In genomic region chr16:24296790-24297189, GRCm38 (mm10) we compare ENCODE assay signal across 21 mouse cellular contexts.
DNase-seq lines count a peak whose midpoint lies in the region; ATAC-seq and TF ChIP-seq lines count a peak whose summit lies in the region.
"Had no signal": no experiment of that assay in that cellular context is flagged by ENCODE, and none has a peak within 500 bp of the region (broad histone marks: within the 10 kb centered on the region; RNA-seq: fewer than 3 reads in every experiment).

No protein-coding gene starts in this region.

- peak; percentile 16 for DNase-seq in 3134 (ENCODE audit: extremely low read depth, insufficient read length, low spot score)
- DNase-seq in CD4-positive helper T cell, adult 2 months (ENCODE audit: low read depth, low spot score), result peak; percentile 13
- no peak for DNase-seq in kidney, postnatal 36 days
- DNase-seq in gastrocnemius, adult 8-10 months (ENCODE audit: low spot score in 2 of 2), result no peak
- DNase-seq: adrenal gland, adult 2 months; adrenal gland, postnatal 25 days; B cell, adult 2 months; cerebellum, adult 18-20 months; cerebellum, adult 9-11 months; gastrocnemius, postnatal 10 days; heart, adult 2 months had no signal

- H3K36me3 ChIP-seq in intestine, embryonic 15.5 days, result no peaks in the 10 kb centered on the region
- no peaks in the 10 kb centered on the region for H3K36me3 ChIP-seq in intestine, postnatal 0 days (ENCODE audit: control insufficient read depth, insufficient read depth)
- no peaks in the 10 kb centered on the region for H3K36me3 ChIP-seq in intestine, embryonic 16.5 days (ENCODE audit: control insufficient read depth, insufficient read depth, low read length)
- H3K36me3 ChIP-seq: embryonic facial prominence, embryonic 10.5 days; forebrain, embryonic 10.5 days; heart, embryonic 12.5 days; hindbrain, embryonic 10.5 days had no signal

- H3K27me3 ChIP-seq in intestine, embryonic 15.5 days (replicated peaks), result no peaks in the 10 kb centered on the region
- H3K27me3 ChIP-seq in intestine, postnatal 0 days (replicated peaks; ENCODE audit: control insufficient read depth, insufficient read depth, low read length), result no peaks in the 10 kb centered on the region
- H3K27me3 ChIP-seq in intestine, embryonic 16.5 days (replicated peaks; ENCODE audit: control insufficient read depth, insufficient read depth, low read length), result no peaks in the 10 kb centered on the region
- H3K27me3 ChIP-seq: heart, embryonic 12.5 days had no signal

- TF ChIP-seq CTCF in intestine, postnatal 0 days (IDR thresholded peaks at IDR 0.05; ENCODE audit: low read depth), result no peak

- H3K4me2 ChIP-seq in intestine, embryonic 15.5 days (replicated peaks), result 0 out of 2 replicates have a peak overlapping the region, but pooled peaks have one; percentile 19
- H3K4me2 ChIP-seq in intestine, postnatal 0 days (replicated peaks; ENCODE audit: low read depth), result no peak overlapping the region
- H3K4me2 ChIP-seq in intestine, embryonic 16.5 days (ENCODE audit: low read depth, low read length), result 0 out of 2 replicates have a peak overlapping the region, but pooled peaks have one; percentile 27
- H3K4me2 ChIP-seq: heart, embryonic 12.5 days; hindbrain, embryonic 14.5 days had no signal

- no peak overlapping the region for H3K9ac ChIP-seq in intestine, embryonic 15.5 days
- no peak overlapping the region for H3K9ac ChIP-seq in intestine, postnatal 0 days (ENCODE audit: low read depth, low read length)
- H3K9ac ChIP-seq in intestine, embryonic 16.5 days (ENCODE audit: low read depth, low read length), result no peak overlapping the region
- H3K9ac ChIP-seq: heart, embryonic 12.5 days; hindbrain, embryonic 14.5 days had no signal

- H3K4me1 ChIP-seq in intestine, embryonic 15.5 days (replicated peaks), result no peaks in the 10 kb centered on the region
- H3K4me1 ChIP-seq in intestine, postnatal 0 days (replicated peaks; ENCODE audit: control insufficient read depth, insufficient read depth, low read length), result no peaks in the 10 kb centered on the region
- peaks cover 8% of the 10 kb centered on the region; the same call in 1 of the 2 replicates for H3K4me1 ChIP-seq in intestine, embryonic 16.5 days (ENCODE audit: control insufficient read depth, insufficient read depth, low read length)
- H3K4me1 ChIP-seq: embryonic facial prominence, embryonic 10.5 days; hindbrain, embryonic 10.5 days had no signal

- no peak overlapping the region for H3K4me3 ChIP-seq in intestine, embryonic 15.5 days (replicated peaks)
- H3K4me3 ChIP-seq in intestine, postnatal 0 days (ENCODE audit: low read depth, low read length), result no peak overlapping the region
- H3K4me3 ChIP-seq in intestine, embryonic 16.5 days (ENCODE audit: low read length), result no peak overlapping the region
- H3K4me3 ChIP-seq: embryonic facial prominence, embryonic 10.5 days; erythroblast, embryonic 14.5 days; forebrain, embryonic 10.5 days; heart, adult 2 months; heart, embryonic 12.5 days; hindbrain, embryonic 10.5 days had no signal

- H3K27ac ChIP-seq in intestine, embryonic 15.5 days, result 0 out of 2 replicates have a peak overlapping the region, but pooled peaks have one; percentile 2
- no peak overlapping the region for H3K27ac ChIP-seq in intestine, postnatal 0 days (ENCODE audit: low read depth, low read length)
- H3K27ac ChIP-seq in intestine, embryonic 16.5 days (ENCODE audit: low read length), result no peak overlapping the region; the same call in 1 of the 2 replicates
- H3K27ac ChIP-seq: embryonic facial prominence, embryonic 10.5 days; forebrain, embryonic 10.5 days; heart, adult 2 months; hindbrain, embryonic 10.5 days; hindbrain, embryonic 14.5 days had no signal

- WGBS in intestine, embryonic 15.5 days, result 36% methylated on average over 3 of the region's 3 CpGs
- WGBS in intestine, postnatal 0 days, result 19% methylated on average over 3 of the region's 3 CpGs
- 37% methylated on average over 3 of the region's 3 CpGs for whole genome bisulfite sequencing in intestine, embryonic 16.5 days

- H3K9me3 ChIP-seq in intestine, embryonic 15.5 days, result no peaks in the 10 kb centered on the region
- no peaks in the 10 kb centered on the region for H3K9me3 ChIP-seq in intestine, postnatal 0 days (ENCODE audit: control insufficient read depth)
- H3K9me3 ChIP-seq in intestine, embryonic 16.5 days (ENCODE audit: control insufficient read depth, low read length), result no peaks in the 10 kb centered on the region
- H3K9me3 ChIP-seq: embryonic facial prominence, embryonic 10.5 days; forebrain, embryonic 10.5 days; heart, embryonic 12.5 days; hindbrain, embryonic 10.5 days had no signal

- no peak for ATAC-seq in intestine, embryonic 15.5 days
- ATAC-seq in intestine, postnatal 0 days, result no peak
- no peak for ATAC-seq in intestine, embryonic 16.5 days
- ATAC-seq: forebrain, embryonic 14.5 days had no signal

Comparison
In these comparisons a context has a peak if more than half of its experiments do, and no peak if none do; other contexts are left out.
1. DNase-seq: peak in 3134 (single experiment) and CD4-positive helper T cell, adult 2 months (single experiment); none in kidney, postnatal 36 days (0 of 2) and gastrocnemius, adult 8-10 months (0 of 2).